Mouse (Mus musculus): ENCODE results near the gene Ifna4.

Gene Ifna4

DNA sequence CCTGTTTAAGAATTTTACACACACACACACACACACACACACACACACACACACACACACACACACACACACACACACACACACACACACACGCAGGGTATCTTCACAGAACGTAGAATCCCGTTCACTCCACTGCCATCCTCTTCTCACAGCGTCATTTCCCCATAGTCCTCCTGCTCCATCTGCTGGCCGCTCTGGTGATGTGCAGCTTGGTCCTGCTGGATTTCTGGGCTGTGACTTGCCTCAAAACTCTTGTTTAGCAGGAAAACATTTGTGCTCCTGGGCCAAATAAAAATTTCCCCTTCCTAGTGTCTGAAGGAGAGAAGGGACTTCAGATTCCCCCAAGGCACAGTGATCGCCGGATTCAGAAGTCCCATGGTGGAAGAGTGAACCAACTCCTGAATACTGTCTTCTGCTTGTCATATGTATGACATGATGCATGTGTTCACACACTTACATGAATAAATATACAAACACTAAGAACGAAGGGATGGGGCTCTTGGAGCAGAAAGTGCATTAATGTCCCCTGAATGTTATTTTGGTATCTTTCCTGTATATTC is 25.8 kb downstream of the Ifna4 start:
- DNase-seq = peak; percentile 75 to 82

DNA sequence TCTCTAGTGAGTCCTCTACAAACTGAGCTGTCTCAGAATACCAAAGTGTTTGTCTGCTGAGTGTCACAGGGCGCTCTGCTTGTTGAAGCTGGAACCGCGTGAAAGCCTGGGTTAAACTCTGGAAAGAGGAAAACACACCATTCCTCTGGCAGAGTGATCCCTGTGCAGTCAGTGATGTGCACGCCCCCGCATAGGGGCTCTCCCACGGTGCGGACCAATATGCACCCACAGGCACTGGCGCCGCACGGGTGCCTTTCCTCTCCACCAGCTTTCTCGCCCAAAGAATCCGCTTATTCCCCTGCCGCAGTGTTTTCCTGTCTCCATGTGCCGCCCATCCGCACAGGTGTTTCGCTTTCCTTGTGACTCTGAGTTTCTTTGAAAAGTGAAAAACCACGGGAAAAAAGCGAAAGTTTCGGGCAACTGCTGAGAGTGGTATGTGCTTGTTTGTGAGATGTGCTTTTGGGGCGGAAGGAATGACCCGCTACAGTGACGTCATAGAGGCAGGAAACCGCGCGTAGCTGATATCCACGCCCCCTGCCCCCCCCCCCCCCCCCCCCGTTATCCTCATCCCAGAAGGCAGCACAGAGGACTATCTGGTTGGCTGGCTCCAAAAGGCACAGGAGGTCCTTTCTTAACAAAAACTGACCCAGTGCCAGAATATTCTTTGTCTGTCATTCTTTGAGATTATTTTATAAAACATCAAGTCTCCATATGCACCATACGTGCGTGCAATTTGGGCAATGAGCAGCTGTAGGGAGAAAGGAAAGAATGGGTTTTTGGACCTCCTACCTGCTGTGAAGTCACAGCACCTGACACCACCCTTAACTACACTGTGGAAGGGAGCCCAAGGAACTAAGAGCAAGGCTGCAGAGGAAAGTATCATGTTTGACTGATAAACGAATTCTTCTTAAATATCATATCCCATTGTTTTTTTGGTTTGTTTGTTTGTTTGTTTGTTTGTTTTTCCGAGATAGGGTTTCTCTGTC is 26.6 kb downstream of the Ifna4 start:
- peak; percentile 18 to 28 for DNase-seq

DNA sequence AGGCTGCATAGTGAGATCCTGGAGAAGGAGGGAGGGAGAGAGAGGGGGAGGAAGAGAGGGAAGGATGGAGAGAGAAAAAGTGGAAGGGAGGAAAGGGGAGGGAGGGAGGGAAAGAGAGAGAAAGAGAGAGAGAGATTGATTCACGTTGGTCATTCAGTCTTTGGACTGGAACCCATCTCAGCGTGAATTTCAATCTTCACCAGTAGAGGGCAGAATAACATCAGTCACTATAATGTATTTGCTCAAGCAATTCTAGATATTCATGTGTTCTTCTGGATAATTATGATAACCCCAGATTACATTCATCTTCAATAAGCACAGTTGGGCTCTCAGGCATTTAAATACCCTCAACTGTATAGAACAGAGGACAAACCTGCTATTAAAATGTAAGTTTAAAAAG is 31.0 kb downstream of the Ifna4 start:
- DNase-seq = peak in 1 of 2 experiments; percentile 10

DNA sequence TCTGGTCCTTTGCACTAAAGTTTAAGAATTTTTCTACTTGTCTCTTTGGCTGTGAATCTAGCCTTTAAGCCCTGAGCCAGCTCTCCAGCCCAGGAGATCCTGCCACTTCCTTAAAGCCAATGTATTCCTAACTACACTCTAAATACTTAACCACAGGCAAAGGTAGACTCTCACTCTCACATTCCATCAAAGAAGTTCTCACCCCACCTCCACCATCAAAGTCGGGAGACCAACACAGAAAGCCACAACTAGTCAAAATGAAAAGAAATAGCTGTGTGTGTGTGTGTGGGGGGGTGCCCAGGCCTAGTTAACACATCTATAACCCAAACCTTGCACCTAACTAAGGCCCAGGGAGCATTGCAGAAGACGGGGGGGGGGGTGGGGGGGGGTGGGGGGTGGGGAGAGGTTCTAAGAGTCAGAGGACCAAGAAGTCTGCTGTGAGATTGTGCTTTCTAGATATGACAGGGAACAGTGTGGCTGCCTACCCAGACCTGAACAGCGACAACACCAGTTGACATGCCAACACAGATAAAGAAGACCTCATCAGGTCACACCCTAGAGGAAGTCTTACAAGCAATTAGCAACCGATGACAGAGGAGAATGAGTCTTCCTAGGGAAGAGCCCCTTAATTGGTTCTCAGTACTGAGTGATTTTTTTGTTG is 33.9 kb downstream of the Ifna4 start:
- DNase-seq = no peak

DNA sequence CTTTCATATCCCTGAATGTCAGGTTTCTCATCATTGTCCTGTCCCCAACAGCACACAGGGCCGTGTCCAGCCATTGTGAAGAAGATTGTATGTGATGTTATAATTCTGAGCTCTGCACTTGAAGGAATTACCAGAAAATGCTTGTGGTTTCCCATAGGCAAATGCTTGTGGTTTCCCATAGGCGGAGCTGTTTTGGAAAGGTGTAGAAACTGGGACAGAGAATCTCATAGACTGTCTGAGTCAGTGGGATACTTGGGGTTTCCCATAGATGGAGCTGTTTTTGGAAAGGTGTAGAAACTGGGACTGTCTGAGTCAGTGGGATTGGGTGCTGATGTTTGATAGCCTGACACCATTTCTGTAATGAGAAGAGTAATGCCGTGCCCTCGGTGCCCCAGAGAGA is 34.9 kb downstream of the Ifna4 start:
- DNase-seq = no peak

DNA sequence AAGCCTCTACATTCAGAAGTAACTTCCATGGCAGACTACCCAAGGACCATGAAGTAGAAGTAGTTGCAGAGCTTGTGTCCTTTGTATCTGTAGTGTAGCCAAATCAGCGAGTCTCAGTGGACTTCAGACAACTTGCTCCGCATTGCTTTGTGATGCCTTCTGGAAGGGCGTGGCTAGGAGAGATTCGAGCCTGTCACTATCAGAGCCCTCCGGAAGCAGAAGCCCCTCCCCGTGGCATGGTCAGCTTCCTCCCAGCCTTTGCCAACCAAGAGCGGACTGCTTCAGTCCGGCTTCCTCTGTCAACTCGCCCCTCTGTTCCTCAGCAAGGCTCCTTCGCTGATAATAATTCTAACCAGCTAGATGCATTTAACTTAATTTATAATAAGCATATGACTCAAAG is 36.6 kb downstream of the Ifna4 start:
- DNase-seq = no peak

DNA sequence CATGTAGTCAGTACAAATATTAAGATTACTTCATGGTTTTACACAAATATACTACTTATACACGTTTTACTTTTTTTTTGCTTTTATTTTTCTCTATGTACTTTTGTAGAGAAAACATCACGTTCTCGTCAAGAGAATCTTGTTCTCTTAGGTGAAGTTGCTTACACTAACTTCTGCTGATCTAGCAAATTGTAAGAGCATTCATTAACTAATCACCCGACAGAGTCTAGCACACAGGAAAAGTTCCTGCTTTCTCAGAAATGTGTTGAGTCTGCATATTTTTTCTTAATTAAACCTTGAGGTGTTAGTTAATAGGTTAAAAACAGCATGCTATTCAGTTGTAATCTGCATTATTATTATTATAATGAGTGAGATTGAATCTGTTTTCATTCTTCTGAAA is 37.1 kb downstream of the Ifna4 start:
- no peak for DNase-seq

DNA sequence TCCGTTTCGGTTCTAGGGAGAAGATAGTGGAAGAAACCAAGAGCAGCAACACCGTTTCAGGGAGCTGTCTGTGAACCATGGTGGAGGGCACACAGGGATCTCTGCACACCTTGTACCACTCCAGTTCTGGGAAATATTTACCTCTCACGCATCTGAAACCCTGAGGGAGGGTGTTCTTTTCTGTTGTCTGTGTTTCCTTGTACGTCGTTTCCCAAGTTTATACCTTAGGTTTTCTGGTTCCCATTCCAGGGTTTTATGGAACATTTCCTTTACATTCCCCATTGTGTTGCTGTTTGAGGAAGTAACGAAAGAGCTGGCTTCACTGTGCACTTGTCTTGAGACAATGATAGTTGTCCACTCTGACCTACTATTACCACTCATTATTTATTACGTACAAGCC is 38.4 kb downstream of the Ifna4 start, which contains the start of gene Ifne:
TSS of gene Ifne (minus strand) at position 101 of the 400 bp plus-strand sequence.
- no peak for DNase-seq

DNA sequence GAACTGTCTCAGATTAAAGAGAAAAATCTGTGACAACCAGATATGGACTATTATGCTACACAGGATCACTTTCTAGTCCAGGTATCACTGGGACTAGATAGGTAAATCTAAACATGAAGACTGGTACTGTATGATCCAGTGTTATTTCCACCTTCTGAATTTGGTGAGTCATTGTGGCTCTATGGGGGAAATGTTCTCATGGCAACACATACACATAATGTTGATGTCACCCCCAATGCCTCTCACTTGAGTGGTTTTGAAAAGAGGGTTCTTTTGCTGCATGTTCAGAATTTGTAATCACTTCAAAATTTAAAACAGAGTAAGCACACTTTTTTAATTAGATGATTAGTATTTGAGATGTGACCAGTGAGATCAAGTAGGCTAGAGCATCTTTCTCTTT is 46.6 kb downstream of the Ifna4 start:
- no peak for DNase-seq
